10 mouse cellular contexts compared by ENCODE assay signal in the genomic region with DNA sequence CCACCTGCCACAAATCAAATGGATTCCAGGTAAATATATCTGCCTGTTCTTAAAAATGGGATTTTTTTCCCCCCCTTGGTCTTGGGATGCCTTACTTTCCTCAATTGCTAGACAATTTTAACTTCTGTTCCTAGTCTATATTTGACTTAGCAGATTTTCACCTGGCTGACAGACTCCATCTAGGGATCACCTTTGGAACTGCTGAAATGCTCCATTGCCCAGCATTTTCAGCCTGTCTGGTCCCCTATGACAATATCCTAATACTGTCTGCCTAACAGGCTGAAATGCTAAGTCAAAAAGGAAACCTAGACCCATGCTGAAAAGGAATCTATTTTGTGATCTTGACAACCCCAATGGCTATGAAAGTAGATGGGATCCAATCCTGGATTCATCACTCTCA. TPM values are rescaled to one million over a fixed set of nuclear protein-coding genes. Genes with fewer than 3 reads are reported as not detected.
A peak's percentile ranks its signal among the peaks of the same experiment; 100 is the strongest.
DNase-seq lines count a peak whose midpoint lies in the region; ATAC-seq and TF ChIP-seq lines count a peak whose summit lies in the region.
"Had no signal": no experiment of that assay in that cellular context is flagged by ENCODE, and none has a peak within 500 bp of the region (broad histone marks: within the 10 kb centered on the region; RNA-seq: fewer than 3 reads in every experiment).

No protein-coding gene starts in this region.

- H3K36me3 ChIP-seq in limb, embryonic 14.5 days (ENCODE audit: control insufficient read depth, insufficient read depth, low read length), result 0 out of 2 replicates have a peak, but pooled peaks cover 4% of the 10 kb centered on the region
- H3K36me3 ChIP-seq in limb, embryonic 10.5 days, result peaks cover 6% of the 10 kb centered on the region
- H3K36me3 ChIP-seq: limb, embryonic 15.5 days had no signal

- H3K4me1 ChIP-seq in limb, embryonic 14.5 days (ENCODE audit: control insufficient read depth, insufficient read depth, low read length), result no peaks in the 10 kb centered on the region
- H3K4me1 ChIP-seq in limb, embryonic 10.5 days, result no peaks in the 10 kb centered on the region
- H3K4me1 ChIP-seq: limb, embryonic 15.5 days had no signal

- H3K4me2 ChIP-seq in limb, embryonic 14.5 days (replicated peaks; ENCODE audit: low read depth, low read length, severe bottlenecking), result no peak overlapping the region
- H3K4me2 ChIP-seq: limb, embryonic 15.5 days had no signal

- H3K9me3 ChIP-seq in limb, embryonic 14.5 days (ENCODE audit: control insufficient read depth, low read length), result no peaks in the 10 kb centered on the region
- H3K9me3 ChIP-seq in limb, embryonic 10.5 days (replicated peaks), result no peaks in the 10 kb centered on the region
- H3K9me3 ChIP-seq: limb, embryonic 15.5 days had no signal

- TF ChIP-seq POLR2A in limb, embryonic 14.5 days (IDR thresholded peaks at IDR 0.05; ENCODE audit: borderline replicate concordance, extremely low read depth, insufficient read depth, insufficient read length), result no peak

- H3K4me3 ChIP-seq in limb, embryonic 14.5 days (replicated peaks; ENCODE audit: low read length), result no peak overlapping the region
- no peak overlapping the region for H3K4me3 ChIP-seq in limb, embryonic 10.5 days
- H3K4me3 ChIP-seq: erythroblast, embryonic 14.5 days; limb, embryonic 15.5 days had no signal

- no peak overlapping the region for H3K27ac ChIP-seq in limb, embryonic 14.5 days (replicated peaks; ENCODE audit: low read depth, low read length)
- H3K27ac ChIP-seq in limb, embryonic 10.5 days, result no peak overlapping the region
- H3K27ac ChIP-seq: limb, embryonic 15.5 days had no signal

- ATAC-seq in limb, embryonic 14.5 days (ENCODE audit: low FRiP score, low read depth), result no peak

- no peaks in the 10 kb centered on the region for H3K27me3 ChIP-seq in limb, embryonic 14.5 days (ENCODE audit: control insufficient read depth, insufficient read depth, low read length)
- no peaks in the 10 kb centered on the region for H3K27me3 ChIP-seq in limb, embryonic 10.5 days (ENCODE audit: low read depth, poor library complexity, severe bottlenecking)
- H3K27me3 ChIP-seq: limb, embryonic 15.5 days had no signal

- peak; percentile 28 for DNase-seq in adrenal gland, postnatal 10 days
- no peak for DNase-seq in adrenal gland, adult 8-10 months
- peak; percentile 26 for DNase-seq in limb, embryonic 14.5 days (ENCODE audit: low spot score)
- no peak for DNase-seq in limb, embryonic 10.5 days (ENCODE audit: low spot score)
- peak; percentile 19 for DNase-seq in adrenal gland, postnatal 14 days
- peak; percentile 34 for DNase-seq in kidney, adult 18-20 months
- peak; percentile 41 for DNase-seq in retina, embryonic 14.5 days (ENCODE audit: low spot score)
- no peak for DNase-seq in thymus, adult 18-20 months

- no peak overlapping the region for H3K9ac ChIP-seq in limb, embryonic 14.5 days (ENCODE audit: low read depth, low read length, severe bottlenecking)
- H3K9ac ChIP-seq: limb, embryonic 15.5 days had no signal

RNA-seq across cellular contexts. Expression of gene Cfap300, which starts 31.7 kb away (rescaled TPM):
- total RNA-seq in adrenal gland, postnatal 10 days (2021), result 1 to 10 TPM; 4.8 to 7.1 TPM
- 1 to 10 TPM; 2.5 to 5.9 (median 3.8) TPM for total RNA-seq in adrenal gland, adult 8-10 months (2022)
- polyA plus RNA-seq in limb, embryonic 14.5 days (2012; rRNA removed), result 8.5 and 9.5 TPM in 2 replicates
- polyA plus RNA-seq in limb, embryonic 14.5 days (2014; fragmentation: Nextera tagmentation; extraction: Ambion mirVana), result 11.5 and 12.5 TPM in 2 replicates
- 15.2 and 18.1 TPM in 2 replicates for polyA plus RNA-seq in limb, embryonic 10.5 days (2016; fragmentation: Nextera tagmentation; extraction: Ambion mirVana)
- 4.3 and 4.9 TPM in 2 replicates for total RNA-seq in adrenal gland, postnatal 14 days (2021)

RNA-seq across cellular contexts. Expression of gene Cep126, which starts 59.7 kb away (rescaled TPM):
- total RNA-seq in adrenal gland, postnatal 10 days (2021), result 1 to 10 TPM; 6.7 to 8.8 TPM
- total RNA-seq in adrenal gland, adult 8-10 months (2022), result 10 to 100 TPM; 13.2 to 15.3 (median 14.3) TPM
- polyA plus RNA-seq in limb, embryonic 14.5 days (2012; rRNA removed), result 5.2 and 5.8 TPM in 2 replicates
- polyA plus RNA-seq in limb, embryonic 14.5 days (2014; fragmentation: Nextera tagmentation; extraction: Ambion mirVana), result 1.6 and 3.5 TPM in 2 replicates
- 2.7 and 2.9 TPM in 2 replicates for polyA plus RNA-seq in limb, embryonic 10.5 days (2016; fragmentation: Nextera tagmentation; extraction: Ambion mirVana)
- 8.3 and 9.3 TPM in 2 replicates for total RNA-seq in adrenal gland, postnatal 14 days (2021)
- polyA plus RNA-seq: erythroblast, embryonic 14.5 days had no signal

Comparison
In these comparisons a context has a peak if more than half of its experiments do, and no peak if none do; other contexts are left out.
1. DNase-seq: peak in adrenal gland, postnatal 10 days (single experiment), limb, embryonic 14.5 days (single experiment), adrenal gland, postnatal 14 days (single experiment), kidney, adult 18-20 months (single experiment) and retina, embryonic 14.5 days (single experiment); none in adrenal gland, adult 8-10 months (single experiment), limb, embryonic 10.5 days (single experiment) and thymus, adult 18-20 months (0 of 2).